12 mouse cellular contexts compared by ENCODE assay signal in genomic region chr17:12839475-12840267, GRCm38 (mm10). TPM values are rescaled to one million over a fixed set of nuclear protein-coding genes. Genes with fewer than 3 reads are reported as not detected.
DNase-seq lines count a peak whose midpoint lies in the region; ATAC-seq lines count a peak whose summit lies in the region.
"Had no signal": no experiment of that assay in that cellular context is flagged by ENCODE, and none has a peak within 500 bp of the region (broad histone marks: within the 10 kb centered on the region; RNA-seq: fewer than 3 reads in every experiment).

No protein-coding gene starts in this region.

- H3K36me3 ChIP-seq in forebrain, embryonic 16.5 days (ENCODE audit: control insufficient read depth, insufficient read depth) = no peaks in the 10 kb centered on the region

- H3K9ac ChIP-seq in forebrain, embryonic 16.5 days (replicated peaks; ENCODE audit: low read depth, low read length) = no peak overlapping the region
- H3K9ac ChIP-seq: hindbrain, embryonic 14.5 days; liver, postnatal 0 days had no signal

- no peak overlapping the region for H3K4me2 ChIP-seq in forebrain, embryonic 16.5 days (ENCODE audit: low read length)
- H3K4me2 ChIP-seq: hindbrain, embryonic 14.5 days had no signal

- 57% methylated on average over 10 of the region's 10 CpGs for WGBS in forebrain, embryonic 16.5 days

- no peaks in the 10 kb centered on the region for H3K4me1 ChIP-seq in forebrain, embryonic 16.5 days (replicated peaks; ENCODE audit: control insufficient read depth, insufficient read depth, low read length)

- peak; percentile 59 for DNase-seq in right cerebral cortex, adult 18-20 months
- DNase-seq in right cerebral cortex, postnatal 14 days = no peak
- peak; percentile 80 for DNase-seq in layer of hippocampus, postnatal 36 days
- no peak for DNase-seq in adrenal gland, postnatal 10 days
- DNase-seq in kidney, adult 8-10 months = no peak
- DNase-seq in spleen, postnatal 4 days (ENCODE audit: low spot score in 2 of 2) = no peak
- DNase-seq: kidney, postnatal 4 days; liver, postnatal 0 days had no signal

- peak overlapping the region; percentile 13; the same call in 1 of the 2 replicates for H3K27ac ChIP-seq in forebrain, embryonic 16.5 days (ENCODE audit: low read length)
- H3K27ac ChIP-seq: heart, adult 2 months; hindbrain, embryonic 14.5 days had no signal

- ATAC-seq in forebrain, embryonic 16.5 days = peak; percentile 85
- ATAC-seq: liver, postnatal 0 days had no signal

- no peak overlapping the region for H3K4me3 ChIP-seq in forebrain, embryonic 16.5 days (replicated peaks; ENCODE audit: low read length)
- H3K4me3 ChIP-seq: heart, adult 2 months had no signal

- no peaks in the 10 kb centered on the region for H3K9me3 ChIP-seq in forebrain, embryonic 16.5 days (ENCODE audit: control insufficient read depth, low read length)

- H3K27me3 ChIP-seq in forebrain, embryonic 16.5 days (replicated peaks; ENCODE audit: control insufficient read depth, insufficient read depth, low read length) = no peaks in the 10 kb centered on the region

RNA-seq across cellular contexts. Expression of gene Mas1, which starts 28.3 kb away (rescaled TPM):
- polyA plus RNA-seq in forebrain, embryonic 16.5 days (2015; fragmentation: Nextera tagmentation; extraction: Ambion mirVana) = 0.43 and 0.50 TPM in 2 replicates
- total RNA-seq in layer of hippocampus, postnatal 36 days (2021) = 10 to 100 TPM; 52.1 to 63.5 TPM
- under 1 TPM in 1 of 2 experiments, not detected in 1; 0.60 TPM for total RNA-seq in adrenal gland, postnatal 10 days (2021)
- total RNA-seq: megakaryocyte-erythroid progenitor cell, adult 5-6 weeks had no signal

RNA-seq across cellular contexts. Expression of gene Mrgprh, which starts 36.2 kb away (rescaled TPM):
- polyA plus RNA-seq in forebrain, embryonic 16.5 days (2015; fragmentation: Nextera tagmentation; extraction: Ambion mirVana) = not detected in 2 replicates
- total RNA-seq in layer of hippocampus, postnatal 36 days (2021) = not detected
- total RNA-seq in adrenal gland, postnatal 10 days (2021) = under 1 TPM; 0.27 to 0.58 TPM
- total RNA-seq: megakaryocyte-erythroid progenitor cell, adult 5-6 weeks had no signal
- polyA plus RNA-seq: hindbrain, embryonic 14.5 days; liver, postnatal 0 days had no signal

Comparison
In these comparisons a context has a peak if more than half of its experiments do, and no peak if none do; other contexts are left out.
1. DNase-seq: peak in right cerebral cortex, adult 18-20 months (single experiment) and layer of hippocampus, postnatal 36 days (2 of 2); none in right cerebral cortex, postnatal 14 days (single experiment), adrenal gland, postnatal 10 days (single experiment), kidney, adult 8-10 months (0 of 2) and spleen, postnatal 4 days (0 of 2).
2. RNA of gene Mas1, which starts 28.3 kb away (total RNA-seq): 52.1 to 63.5 TPM in layer of hippocampus, postnatal 36 days; 0.60 TPM in adrenal gland, postnatal 10 days; every median in the first group is over 10 times any median in the second.